Mouse (Mus musculus) gastrocnemius, postnatal 36 days (tissue): ENCODE measurements at regions not wholly inside any gene's neighbourhood (a gene's known extent, or its start where the extent isn't known, plus 50 kb on each side); places are given as distances from the start of the nearest gene placed in this dataset.

Experiments
- DNase-seq, 2 experiments: peaks; one replicate each; pipeline ENCODE4 v3.0.0; 2022
- intact Hi-C: fragments of 180-260 bp; cut with DNase I; formaldehyde crosslinking; loops from one replicate; pipeline ENCODE4 v1.15.1; 2025

DNA sequence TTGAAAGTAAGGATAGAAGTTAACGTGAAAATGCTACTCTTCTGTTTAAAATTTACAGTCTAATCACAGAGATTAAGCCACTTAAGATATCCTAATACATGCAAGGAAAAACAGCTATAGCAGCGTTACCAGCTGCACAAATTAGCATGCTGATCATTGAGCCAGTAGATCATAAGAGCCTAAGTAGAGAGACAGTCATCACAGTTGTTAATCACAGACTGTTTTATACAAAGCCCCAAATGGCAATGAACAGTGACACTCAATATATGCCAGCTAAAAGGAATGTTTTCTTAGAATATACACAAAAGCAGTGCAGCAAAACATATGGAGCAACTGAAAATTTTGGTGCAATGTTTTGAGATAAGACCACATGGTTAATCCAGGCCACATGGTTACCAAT, 64.7 kb upstream of the Ppp1r3a start:
- no peak for DNase-seq
- intact Hi-C loops: no loop called here

DNA sequence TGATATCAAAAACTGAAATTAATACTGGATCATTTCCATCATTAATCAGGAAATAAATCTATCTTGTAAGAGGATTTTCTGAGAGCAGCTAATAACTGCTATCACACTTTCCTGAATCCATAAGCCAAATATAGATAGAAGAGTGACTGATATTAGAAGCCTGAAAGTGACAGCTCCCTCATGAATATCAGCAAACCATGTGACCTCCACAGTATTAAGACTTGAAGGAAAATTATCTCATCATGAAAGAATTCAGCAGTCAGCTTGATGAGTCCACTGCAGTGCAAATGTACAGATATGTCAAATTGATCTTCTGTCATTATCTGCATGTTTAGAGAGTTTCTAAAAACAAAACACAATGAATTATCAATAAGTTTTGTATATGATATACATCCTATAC, 69.7 kb upstream of the Ppp1r3a start:
- intact Hi-C loops: no loop called here
- DNase-seq: no peak

DNA sequence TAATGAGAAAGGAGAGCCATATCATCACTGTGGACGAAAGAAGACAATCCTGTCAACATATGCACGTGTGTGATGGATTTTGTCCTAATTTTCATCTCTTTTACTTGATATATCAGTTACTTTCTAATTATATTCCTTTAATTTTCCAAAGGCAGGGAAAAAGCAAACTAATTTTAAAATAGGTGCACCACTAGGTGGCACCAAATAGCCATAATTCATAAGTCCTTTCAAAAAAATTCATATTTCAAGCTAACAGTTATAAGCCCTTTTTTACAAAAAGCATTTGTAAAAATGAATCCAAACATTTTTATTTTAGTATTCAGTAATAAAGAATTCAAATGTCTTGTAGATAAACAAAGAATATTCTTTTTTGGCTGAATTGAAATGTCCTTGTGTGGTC, 62.2 kb upstream of the Foxp2 start:
- intact Hi-C loops: loop anchor here (5.0 kb wide), 1 partner anchor 1383 kb away; no protein-coding TSS in a partner anchor
- DNase-seq: no peak
